Comparison of ENCODE assay signal across 8 mouse cellular contexts in genomic region chr17:21845545-21846321, GRCm38 (mm10). TPM values are rescaled to one million over a fixed set of nuclear protein-coding genes. Genes with fewer than 3 reads are reported as not detected.
A peak's percentile ranks its signal among the peaks of the same experiment; 100 is the strongest.
DNase-seq lines count a peak whose midpoint lies in the region; ATAC-seq lines count a peak whose summit lies in the region.

Zfp820 (minus strand) TSS chr17:21845772.

- H3K36me3 ChIP-seq in heart, embryonic 12.5 days, result no peaks in the 10 kb centered on the region
- no peaks in the 10 kb centered on the region for H3K36me3 ChIP-seq in kidney, embryonic 16.5 days (ENCODE audit: insufficient read depth, low read length)
- H3K36me3 ChIP-seq in liver, embryonic 12.5 days, result no peaks in the 10 kb centered on the region

- peak within 1 kb of the TSS; percentile 55 for H3K27ac ChIP-seq in heart, embryonic 12.5 days (ENCODE audit: poor library complexity, severe bottlenecking)
- H3K27ac ChIP-seq in kidney, embryonic 16.5 days (ENCODE audit: low read length), result peak within 1 kb of the TSS; percentile 79
- H3K27ac ChIP-seq in liver, embryonic 12.5 days, result peak within 1 kb of the TSS; percentile 72

- H3K4me2 ChIP-seq in heart, embryonic 12.5 days, result peak within 1 kb of the TSS; percentile 60
- H3K4me2 ChIP-seq in kidney, embryonic 16.5 days (replicated peaks; ENCODE audit: low read depth, low read length), result peak within 1 kb of the TSS; percentile 59
- H3K4me2 ChIP-seq in liver, embryonic 12.5 days, result peak within 1 kb of the TSS; percentile 73

- peak within 1 kb of the TSS; percentile 77 for H3K9ac ChIP-seq in heart, embryonic 12.5 days
- H3K9ac ChIP-seq in kidney, embryonic 16.5 days (replicated peaks; ENCODE audit: low read length), result peak within 1 kb of the TSS; percentile 84
- H3K9ac ChIP-seq in liver, embryonic 12.5 days, result peak within 1 kb of the TSS; percentile 72

- no peaks in the 10 kb centered on the region for H3K9me3 ChIP-seq in heart, embryonic 12.5 days (replicated peaks)
- H3K9me3 ChIP-seq in kidney, embryonic 16.5 days (ENCODE audit: low read length), result no peaks in the 10 kb centered on the region
- no peaks in the 10 kb centered on the region for H3K9me3 ChIP-seq in liver, embryonic 12.5 days (replicated peaks)

- H3K27me3 ChIP-seq in heart, embryonic 12.5 days (replicated peaks), result no peaks in the 10 kb centered on the region
- no peaks in the 10 kb centered on the region for H3K27me3 ChIP-seq in kidney, embryonic 16.5 days (ENCODE audit: insufficient read depth, low read length)
- H3K27me3 ChIP-seq in liver, embryonic 12.5 days (replicated peaks), result no peaks in the 10 kb centered on the region

- peak; percentile 27 to 53 for DNase-seq in urinary bladder, adult 18-20 months (ENCODE audit: low spot score in 2 of 2)
- no peak for DNase-seq in urinary bladder, postnatal 10 days (ENCODE audit: low spot score)
- DNase-seq in fibroblast of lung, adult 2 months (ENCODE audit: low read depth), result peak; percentile 62
- DNase-seq in neural tube, embryonic 10.5 days (ENCODE audit: extremely low spot score, low spot score), result peak; percentile 76
- DNase-seq in testis, postnatal 14 days (ENCODE audit: low spot score), result peak; percentile 74

- H3K4me3 ChIP-seq in heart, embryonic 12.5 days, result peak within 1 kb of the TSS; percentile 72
- H3K4me3 ChIP-seq in kidney, embryonic 16.5 days (ENCODE audit: low read length), result peak within 1 kb of the TSS; percentile 78
- peak within 1 kb of the TSS; percentile 70 for H3K4me3 ChIP-seq in liver, embryonic 12.5 days

- WGBS in heart, embryonic 12.5 days, result 3% methylated on average over 22 of the region's 22 CpGs
- WGBS in kidney, embryonic 16.5 days, result 3% methylated on average over 22 of the region's 22 CpGs
- WGBS in liver, embryonic 12.5 days (ENCODE audit: insufficient replicate concordance), result 3% methylated on average over 22 of the region's 22 CpGs

- ATAC-seq in heart, embryonic 12.5 days (ENCODE audit: insufficient number of reproducible peaks, low FRiP score), result peak; percentile 95
- ATAC-seq in kidney, embryonic 16.5 days (ENCODE audit: low FRiP score, low TSS enrichment), result peak; percentile 99
- ATAC-seq in liver, embryonic 12.5 days, result peak; percentile 93

- no peaks in the 10 kb centered on the region; the same call in 1 of the 2 replicates for H3K4me1 ChIP-seq in heart, embryonic 12.5 days (replicated peaks)
- no peaks in the 10 kb centered on the region for H3K4me1 ChIP-seq in kidney, embryonic 16.5 days (ENCODE audit: insufficient read depth, low read length)
- peaks cover 5% of the 10 kb centered on the region; the same call in 1 of the 2 replicates for H3K4me1 ChIP-seq in liver, embryonic 12.5 days

RNA-seq across cellular contexts. Expression of gene Zfp820, which starts in this region (rescaled TPM):
- 4.2 and 5.1 TPM in 2 replicates for polyA plus RNA-seq in heart, embryonic 12.5 days (2016; fragmentation: Nextera tagmentation; extraction: Ambion mirVana)
- polyA plus RNA-seq in kidney, embryonic 16.5 days (2015; fragmentation: Nextera tagmentation; extraction: Ambion mirVana), result 5.4 and 6.4 TPM in 2 replicates
- 2.3 TPM in 2 replicates for polyA plus RNA-seq in liver, embryonic 12.5 days (2016; fragmentation: Nextera tagmentation; extraction: Ambion mirVana)
